Mouse (Mus musculus) hindbrain, postnatal 0 days (tissue): ENCODE results near the gene Col5a2. TPM values are rescaled to one million over a fixed set of nuclear protein-coding genes. Genes with fewer than 3 reads are reported as not detected.

ENCODE experiments used
- ATAC-seq: fragments of 200-750 bp; cut with Nextera tagmentation; 2 replicates; pipeline ENCODE4 v1.8.0; 2017; ENCODE audit warnings: mild to moderate bottlenecking, moderate TSS enrichment, moderate library complexity
- DNase-seq: peaks from one replicate; pipeline ENCODE4 v3.0.0-alpha.2; 2015; ENCODE audit warnings: low spot score
- H3K27ac ChIP-seq: fragments of 300-500 bp; sonication (generic); 2 replicates; pipeline ENCODE4 v1.5.1; 2014; ENCODE audit warnings: mild to moderate bottlenecking
- H3K27me3 ChIP-seq: fragments of 300-500 bp; sonication (generic); 2 replicates; pipeline ENCODE4 v1.6.1; 2014; ENCODE audit warnings: low read length, mixed read lengths; ENCODE audit not compliant: insufficient read depth
- H3K36me3 ChIP-seq: fragments of 300-500 bp; sonication (generic); 2 replicates; pipeline ENCODE4 v1.6.1; 2014; ENCODE audit warnings: low read length, mixed read lengths; ENCODE audit not compliant: insufficient read depth
- H3K4me1 ChIP-seq: fragments of 300-500 bp; sonication (generic); 2 replicates; pipeline ENCODE4 v1.6.1; 2014; ENCODE audit warnings: antibody characterized with exemption, low read length, mixed read lengths; ENCODE audit not compliant: insufficient read depth
- H3K4me2 ChIP-seq: fragments of 300-500 bp; sonication (generic); 2 replicates; pipeline ENCODE4 v1.6.1; 2014; ENCODE audit warnings: low read depth, mild to moderate bottlenecking, low read length, moderate library complexity, mixed read lengths
- H3K4me3 ChIP-seq: fragments of 300-500 bp; sonication (generic); 2 replicates; pipeline ENCODE4 v1.5.1; 2014; ENCODE audit warnings: low read length
- H3K9ac ChIP-seq: fragments of 300-500 bp; sonication (generic); replicated peaks from 2 replicates; pipeline ENCODE4 v1.6.1; 2014; ENCODE audit warnings: mild to moderate bottlenecking, low read length, moderate library complexity, mixed read lengths
- H3K9me3 ChIP-seq: fragments of 300-500 bp; sonication (generic); 2 replicates; pipeline ENCODE4 v1.6.1; 2016; ENCODE audit warnings: low read length, mixed read lengths
- CTCF ChIP-seq: IDR thresholded peaks from 2 replicates; pipeline ENCODE4 v1.5.1; 2016; ENCODE audit warnings: antibody characterized with exemption, control low read depth, low read depth
- WGBS: fragments of 180-500 bp; shearing (Covaris S2); extraction: QIAGEN DNeasy Blood & Tissue Kit; methylation state at CpG from one replicate; pipeline ENCODE4 v1.1.7; 2014; 5-methylcytosine and 5-hydroxymethylcytosine counted together
- polyA plus RNA-seq: library from polyadenylated mRNA; unstranded; fragments of >200 nt; fragmentation: Nextera tagmentation; extraction: Ambion mirVana; gene quantifications from 2 replicates; pipeline ENCODE4 v1.2.1, GENCODE M21; 2015
- total RNA-seq: library from RNA; depleted of rRNA; stranded (reverse); fragments of >200 nt; gene quantifications from 2 replicates; pipeline ENCODE4 v1.2.3, GENCODE M21; 2014

Col5a2 gene
- total and polyA plus RNA-seq, 2 experiments from 2014 or later, result 7.3 to 17.9 TPM

GRCm38 (mm10) chr1:45521486-45521885 is 18.4 kb upstream of the Col5a2 start:
- Histone ChIP-seq H3K4me3 (no peak overlapping the region), H3K9me3 (no peaks in the 10 kb centered on the region), H3K4me1 (no peaks in the 10 kb centered on the region), H3K27me3 (no peaks in the 10 kb centered on the region), H3K36me3 (no peaks in the 10 kb centered on the region), H3K4me2 (no peak overlapping the region), H3K9ac (no peak overlapping the region), H3K27ac (no peak overlapping the region)
- TF ChIP-seq CTCF, result no peak
- no peak for DNase-seq
- 87% methylated on average over 2 of the region's 2 CpGs for WGBS
- no peak for ATAC-seq

GRCm38 (mm10) chr1:45502241-45502741 is 791 bp downstream of the Col5a2 start:
- peak overlapping the region; percentile 22; the same call in 1 of the 2 replicates for H3K9ac ChIP-seq
- WGBS, result 13% methylated on average over 11 of the region's 11 CpGs

GRCm38 (mm10) chr1:45501437-45501836 is 1.6 kb downstream of the Col5a2 start:
- DNase-seq (no peak), ATAC-seq (no peak)
- Histone ChIP-seq H3K4me3 (peak overlapping the region; percentile 41), H3K36me3 (no peaks in the 10 kb centered on the region), H3K9ac (no peak overlapping the region), H3K27ac (no peak overlapping the region), H3K4me2 (peak overlapping the region; percentile 59), H3K27me3 (no peaks in the 10 kb centered on the region), H3K9me3 (no peaks in the 10 kb centered on the region), H3K4me1 (no peaks in the 10 kb centered on the region)
- peak; percentile 9; the same call in 1 of the 2 replicates for TF ChIP-seq CTCF
- WGBS, result 53% methylated on average over 6 of the region's 6 CpGs

More at GRCm38 (mm10) chr1:45502241-45502741, 791 bp downstream of the Col5a2 start:
- no peaks in the 10 kb centered on the region for H3K36me3 ChIP-seq
- no peaks in the 10 kb centered on the region for H3K4me1 ChIP-seq
- H3K27ac ChIP-seq, result 0 out of 2 replicates have a peak overlapping the region, but pooled peaks have one; percentile 32
- H3K9me3 ChIP-seq, result no peaks in the 10 kb centered on the region
- peak overlapping the region; percentile 59 for H3K4me2 ChIP-seq
- no peak for ATAC-seq
- TF ChIP-seq CTCF, result no peak
- peak overlapping the region; percentile 41 for H3K4me3 ChIP-seq
- DNase-seq, result peak; percentile 13
- H3K27me3 ChIP-seq, result no peaks in the 10 kb centered on the region

GRCm38 (mm10) chr1:45500456-45500855 is 2.6 kb downstream of the Col5a2 start:
- H3K27me3 ChIP-seq, result no peaks in the 10 kb centered on the region
- TF ChIP-seq CTCF, result no peak
- no peaks in the 10 kb centered on the region for H3K4me1 ChIP-seq
- 88% methylated on average over 6 of the region's 6 CpGs for WGBS
- H3K9me3 ChIP-seq, result no peaks in the 10 kb centered on the region
- no peak overlapping the region for H3K4me2 ChIP-seq
- DNase-seq (no peak), ATAC-seq (no peak)
- H3K9ac ChIP-seq, result no peak overlapping the region
- H3K36me3 ChIP-seq, result no peaks in the 10 kb centered on the region
- H3K27ac ChIP-seq, result no peak overlapping the region
- H3K4me3 ChIP-seq, result no peak overlapping the region

GRCm38 (mm10) chr1:45495025-45495424 is 8.1 kb downstream of the Col5a2 start:
- no peaks in the 10 kb centered on the region for H3K4me1 ChIP-seq
- no peaks in the 10 kb centered on the region for H3K36me3 ChIP-seq
- WGBS, result 88% methylated on average over 2 of the region's 2 CpGs
- ATAC-seq (no peak), DNase-seq (no peak)
- H3K27ac ChIP-seq, result no peak overlapping the region
- H3K9me3 ChIP-seq, result no peaks in the 10 kb centered on the region; the same call in 1 of the 2 replicates
- H3K4me3 ChIP-seq, result no peak overlapping the region
- no peak overlapping the region for H3K4me2 ChIP-seq
- no peak for TF ChIP-seq CTCF
- no peak overlapping the region for H3K9ac ChIP-seq
- no peaks in the 10 kb centered on the region for H3K27me3 ChIP-seq

- H3K9ac ChIP-seq, result no peak overlapping the region
- no peaks in the 10 kb centered on the region; the same call in 1 of the 2 replicates for H3K9me3 ChIP-seq
- H3K4me3 ChIP-seq, result no peak overlapping the region
- H3K4me2 ChIP-seq, result no peak overlapping the region
- H3K4me1 ChIP-seq, result no peaks in the 10 kb centered on the region
- no peak for TF ChIP-seq CTCF
- H3K27ac ChIP-seq, result no peak overlapping the region
- DNase-seq (no peak), ATAC-seq (no peak)
- H3K27me3 ChIP-seq, result no peaks in the 10 kb centered on the region
- H3K36me3 ChIP-seq, result no peaks in the 10 kb centered on the region
- 84% methylated on average over 4 of the region's 4 CpGs for WGBS
Observed at GRCm38 (mm10) chr1:45492130-45492723, 10.9 kb downstream of the Col5a2 start.

GRCm38 (mm10) chr1:45490451-45490850 is 12.6 kb downstream of the Col5a2 start:
- H3K27ac ChIP-seq, result no peak overlapping the region
- ATAC-seq, result no peak
- no peaks in the 10 kb centered on the region for H3K27me3 ChIP-seq
- DNase-seq, result no peak
- no peak for TF ChIP-seq CTCF
- no peaks in the 10 kb centered on the region for H3K4me1 ChIP-seq
- H3K4me3 ChIP-seq, result no peak overlapping the region
- H3K9ac ChIP-seq, result no peak overlapping the region
- no peak overlapping the region for H3K4me2 ChIP-seq
- H3K36me3 ChIP-seq, result no peaks in the 10 kb centered on the region
- 83% methylated on average over 1 of the region's 1 CpGs for WGBS
- no peaks in the 10 kb centered on the region; the same call in 1 of the 2 replicates for H3K9me3 ChIP-seq
